Mouse (Mus musculus) R1 (cell line): ENCODE measurements at regions not wholly inside any gene's neighbourhood (a gene's known extent, or its start where the extent isn't known, plus 50 kb on each side); places are given as distances from the start of the nearest gene placed in this dataset.

ENCODE experiments used
- DNase-seq: peaks from one replicate; pipeline ENCODE4 v3.0.0-alpha.2; 2018; ENCODE audit warnings: low read depth, low spot score

DNA sequence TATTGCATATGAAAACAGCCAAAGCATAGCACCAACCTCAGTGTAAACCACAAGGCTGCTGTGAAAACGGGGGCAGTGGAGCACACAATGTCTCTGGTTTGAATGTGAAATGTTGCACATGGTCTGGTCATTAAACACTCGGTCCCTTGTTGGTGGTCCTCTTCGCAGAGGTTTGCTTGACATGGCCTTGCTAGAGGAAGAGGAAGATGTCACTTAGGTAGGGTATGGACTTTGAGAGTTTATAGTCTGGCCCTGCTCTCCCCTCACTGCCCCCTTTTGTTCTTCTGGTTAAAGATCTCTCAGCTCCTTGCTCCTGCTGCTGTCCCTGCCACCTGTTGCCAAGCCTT, 125.9 kb upstream of the Ift57 start:
- DNase-seq = no peak

- DNase-seq = no peak
These were observed 120.1 kb upstream of the Ift57 start for GRCm38 (mm10) chr16:49578976-49579375.

- DNase-seq = no peak
These were observed 118.3 kb upstream of the Ift57 start for GRCm38 (mm10) chr16:49580708-49581107.

GRCm38 (mm10) chr16:49606500-49606899, 92.5 kb upstream of the Ift57 start:
- no peak for DNase-seq

DNA sequence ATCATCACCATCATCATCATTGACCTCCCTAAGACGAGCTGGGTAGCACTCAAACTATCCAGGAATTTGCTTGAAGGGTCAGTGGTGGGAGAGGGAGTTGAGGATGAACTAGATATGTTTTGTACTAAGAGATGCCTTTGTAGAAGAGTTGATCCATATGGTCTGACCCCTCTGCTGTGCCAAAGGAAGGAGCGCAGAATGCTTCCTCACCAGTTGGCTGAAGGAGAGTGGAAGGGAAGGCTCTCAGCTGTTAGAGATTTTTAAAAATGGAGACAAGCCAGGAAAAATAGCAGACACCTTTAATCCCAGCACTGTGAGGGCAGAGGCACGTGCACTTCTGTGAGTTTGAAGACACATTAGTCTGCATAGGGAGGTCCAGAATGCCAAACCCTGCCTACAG, 84.2 kb upstream of the Ift57 start:
- no peak for DNase-seq

DNA sequence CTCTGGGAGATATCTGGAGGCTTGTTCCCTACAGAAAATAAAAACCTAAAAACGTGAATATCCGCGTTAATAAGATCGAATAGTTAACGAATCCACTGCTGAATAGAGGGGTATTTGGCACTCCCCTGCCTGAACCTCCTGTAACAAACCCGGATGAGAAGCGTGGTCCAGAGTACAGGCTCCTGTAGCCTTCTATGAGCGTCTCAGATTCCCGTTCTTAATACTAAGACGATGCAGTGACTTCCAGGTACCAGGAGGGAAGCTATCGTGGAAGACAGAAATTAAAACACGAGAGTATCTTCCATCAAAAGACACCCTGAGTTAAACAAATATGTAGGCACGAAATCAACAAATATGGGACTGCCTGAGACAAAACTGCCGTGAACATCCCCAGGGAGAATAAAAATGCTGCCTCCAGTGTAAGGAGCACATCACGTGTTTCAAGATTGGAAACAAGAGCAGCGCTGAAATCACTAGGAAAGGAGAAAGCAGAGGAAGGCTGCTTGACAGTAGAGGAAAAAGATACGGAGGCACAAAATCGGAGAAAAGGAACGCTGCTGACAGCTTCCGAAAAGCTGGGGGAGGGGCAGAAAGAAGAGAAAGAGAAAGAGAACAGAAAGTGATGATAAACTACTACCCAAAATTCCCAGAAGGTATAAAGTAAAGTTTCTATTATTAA, 83.6 kb upstream of the Ift57 start:
- no peak for DNase-seq

DNA sequence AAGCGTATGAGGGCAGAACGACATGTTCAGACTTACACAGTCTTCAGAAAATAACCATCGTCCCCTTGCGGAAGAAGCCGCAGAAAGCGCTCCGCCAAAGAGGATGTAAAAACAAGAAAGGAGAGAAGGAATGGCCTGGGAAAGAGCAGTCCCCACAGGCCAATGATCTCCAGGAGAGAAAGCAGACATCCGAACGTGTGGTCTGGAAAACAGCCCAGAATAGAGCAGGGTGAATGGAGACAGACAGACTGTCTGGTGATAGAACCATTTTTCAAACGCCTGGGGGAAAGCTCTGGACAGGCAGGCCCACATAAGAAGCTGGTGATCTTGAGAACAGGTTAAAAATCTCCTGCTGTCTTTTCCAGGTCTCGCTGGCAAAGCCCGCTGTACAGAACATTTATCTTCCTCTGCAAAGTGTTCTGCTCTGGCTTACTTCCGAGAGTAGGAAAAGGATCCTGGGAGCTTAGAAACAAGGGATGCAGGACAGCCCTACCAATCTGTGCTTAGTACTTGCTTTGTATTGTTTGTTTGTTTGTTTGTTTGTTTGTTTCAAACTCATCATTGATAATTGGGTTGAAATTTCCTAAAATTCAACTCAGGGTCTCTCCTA, 82.7 kb upstream of the Ift57 start:
- DNase-seq = no peak

DNA sequence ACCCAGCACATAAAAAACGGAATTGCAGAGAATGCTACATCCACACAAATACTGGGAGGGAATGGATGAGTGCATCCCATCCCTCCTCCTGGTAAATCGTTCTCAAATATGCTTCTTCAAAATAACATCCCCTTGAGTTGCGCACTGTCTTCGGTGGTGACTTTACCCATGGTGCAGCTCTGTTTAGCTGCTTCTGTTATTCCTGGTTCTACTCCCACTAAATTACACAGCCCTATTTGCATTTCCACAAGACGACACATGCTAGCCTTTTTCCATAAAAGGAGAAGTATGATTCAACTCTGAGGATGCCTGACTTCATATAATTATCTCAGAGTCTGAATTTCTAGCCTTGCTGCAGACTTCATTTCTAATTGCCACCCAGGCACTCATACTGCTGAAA, 65.5 kb upstream of the Ift57 start:
- DNase-seq = no peak

- no peak for DNase-seq
These were observed 63.5 kb upstream of the Ift57 start for GRCm38 (mm10) chr16:49635506-49635905.

DNA sequence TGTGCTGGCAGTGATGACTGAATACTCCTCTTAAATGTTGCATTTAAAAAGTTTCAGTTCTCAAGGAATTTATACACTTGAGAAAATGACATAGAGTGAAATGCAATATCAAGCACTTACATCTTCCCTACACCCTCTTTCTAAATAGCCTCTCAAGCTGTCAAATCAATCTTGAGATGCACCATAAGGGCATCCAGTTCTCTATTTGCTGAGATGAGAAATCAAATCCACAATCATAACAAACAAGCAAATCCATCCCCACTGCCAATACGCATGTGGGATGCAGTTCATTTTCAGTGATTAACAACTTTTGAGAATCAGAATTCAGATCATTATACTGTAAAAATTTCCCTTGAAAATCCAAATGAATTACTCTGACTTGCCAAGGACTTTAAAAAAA, 62.6 kb upstream of the Ift57 start:
- DNase-seq = no peak

DNA sequence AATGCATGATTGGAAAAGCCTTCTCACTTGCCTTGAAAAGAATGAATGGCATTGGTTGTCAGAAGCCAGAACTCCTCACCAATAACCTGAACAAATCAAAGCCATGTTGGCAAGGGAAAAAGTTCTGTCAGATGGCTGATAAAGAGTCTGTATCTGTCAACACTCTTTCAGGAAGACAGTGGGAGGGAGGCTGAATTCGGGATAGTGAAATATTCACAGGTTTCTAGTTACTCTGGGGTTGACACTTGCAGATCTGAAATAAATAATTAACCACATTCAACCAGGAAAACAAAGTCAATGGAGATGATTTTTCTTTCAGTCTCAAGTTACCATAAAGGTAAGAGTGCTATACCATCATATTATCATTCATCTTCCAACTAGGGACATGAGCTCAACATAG, 56.3 kb upstream of the Ift57 start:
- no peak for DNase-seq

DNA sequence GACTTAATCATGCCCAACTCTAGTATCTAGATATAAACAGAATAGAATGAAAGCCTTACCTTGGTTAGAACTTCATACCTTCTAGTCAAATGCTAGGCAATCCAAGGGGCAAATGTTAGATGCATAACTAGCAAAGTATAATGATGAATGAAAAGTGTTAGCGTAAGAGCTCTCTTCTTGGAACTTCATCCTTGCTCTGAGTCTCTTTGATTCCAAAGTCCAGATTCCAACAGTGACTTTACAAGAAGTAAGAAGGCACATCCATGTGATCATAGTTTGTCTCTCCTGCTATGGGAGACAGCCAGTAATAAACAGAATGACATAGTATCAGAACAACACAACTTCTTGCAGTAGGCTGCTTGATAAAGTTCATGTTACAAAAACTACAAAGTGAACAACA, 54.6 kb upstream of the Ift57 start:
- DNase-seq = no peak

- DNase-seq = no peak
These were observed 52.6 kb upstream of the Ift57 start for GRCm38 (mm10) chr16:49646479-49646878.
